Mouse (Mus musculus) gastrocnemius, postnatal 36 days (tissue): ENCODE measurements around the gene Pclo. TPM values are rescaled to one million over a fixed set of nuclear protein-coding genes. Genes with fewer than 3 reads are reported as not detected.
"Not testable (repeated sequence)": the region's sequence is repeated elsewhere in the genome, so short reads cannot be mapped to it uniquely, and the experiment has no call there.

Source experiments
- DNase-seq, 2 experiments: peaks; one replicate each; pipeline ENCODE4 v3.0.0; 2022
- intact Hi-C: fragments of 180-260 bp; cut with DNase I; formaldehyde crosslinking; loops from one replicate; pipeline ENCODE4 v1.15.1; 2025
- total RNA-seq, 2 experiments: library from RNA; stranded (reverse); gene quantifications; 2 replicates each; pipeline ENCODE4 v1.2.3; 2021

Gene Pclo
- total RNA-seq, 2 experiments from 2014 or later, result 0.12 to 0.18 TPM

GRCm38 (mm10) chr5:14662603-14663002 is 147.9 kb downstream of the Pclo start:
- no peak for DNase-seq
- intact Hi-C loops, result no loop called here

GRCm38 (mm10) chr5:14680419-14680818 is 165.7 kb downstream of the Pclo start:
- no peak for DNase-seq
- intact Hi-C loops, result no loop called here

- intact Hi-C loops, result no loop called here
- no peak for DNase-seq
Observed at GRCm38 (mm10) chr5:14691995-14692394, 177.3 kb downstream of the Pclo start.

GRCm38 (mm10) chr5:14696745-14697144 is 182.0 kb downstream of the Pclo start:
- intact Hi-C loops, result no loop called here
- no peak for DNase-seq

- intact Hi-C loops, result no loop called here
Observed at GRCm38 (mm10) chr5:14700900-14701299, 186.2 kb downstream of the Pclo start.

GRCm38 (mm10) chr5:14705423-14705822 is 190.7 kb downstream of the Pclo start:
- intact Hi-C loops, result no loop called here
- DNase-seq, result no peak

More at GRCm38 (mm10) chr5:14700900-14701299, 186.2 kb downstream of the Pclo start:
- no peak for DNase-seq

GRCm38 (mm10) chr5:14707311-14707710 is 192.6 kb downstream of the Pclo start:
- no peak for DNase-seq
- intact Hi-C loops, result no loop called here

GRCm38 (mm10) chr5:14723576-14723975 is 208.9 kb downstream of the Pclo start:
- DNase-seq, result no peak
- intact Hi-C loops, result no loop called here

- intact Hi-C loops, result no loop called here
Observed at GRCm38 (mm10) chr5:14728676-14729253, 214.0 kb downstream of the Pclo start.

GRCm38 (mm10) chr5:14750882-14751281 is 236.2 kb downstream of the Pclo start:
- intact Hi-C loops, result no loop called here
- no peak for DNase-seq

More at GRCm38 (mm10) chr5:14728676-14729253, 214.0 kb downstream of the Pclo start:
- no peak for DNase-seq

GRCm38 (mm10) chr5:14766686-14767085 is 252.0 kb downstream of the Pclo start:
- intact Hi-C loops, result no loop called here
- no peak for DNase-seq

- intact Hi-C loops, result no loop called here
Observed at GRCm38 (mm10) chr5:14782362-14783082, 267.8 kb downstream of the Pclo start.

GRCm38 (mm10) chr5:14793891-14794290 is 279.2 kb downstream of the Pclo start:
- DNase-seq, result no peak
- intact Hi-C loops, result no loop called here

More at GRCm38 (mm10) chr5:14782362-14783082, 267.8 kb downstream of the Pclo start:
- no peak for DNase-seq

- no peak for DNase-seq
- intact Hi-C loops, result no loop called here
Observed at GRCm38 (mm10) chr5:14807136-14807535, 292.4 kb downstream of the Pclo start.

- DNase-seq, result no peak
- intact Hi-C loops, result no loop called here
Observed at GRCm38 (mm10) chr5:14833165-14833860, 318.6 kb downstream of the Pclo start.

- intact Hi-C loops, result no loop called here
- DNase-seq, result no peak
Observed at GRCm38 (mm10) chr5:14834155-14834991, 319.7 kb downstream of the Pclo start.

GRCm38 (mm10) chr5:14853650-14854049 is 338.9 kb downstream of the Pclo start:
- no peak for DNase-seq
- intact Hi-C loops, result no loop called here

- intact Hi-C loops, DNase-seq: not testable (repeated sequence)
Observed at GRCm38 (mm10) chr5:14885291-14885690, 370.6 kb downstream of the Pclo start.

GRCm38 (mm10) chr5:14892242-14892641 is 377.5 kb downstream of the Pclo start:
- intact Hi-C loops, result no loop called here
- no peak for DNase-seq

- intact Hi-C loops, DNase-seq: not testable (repeated sequence)
Observed at GRCm38 (mm10) chr5:14903539-14903938, 388.8 kb downstream of the Pclo start.
